9 mouse cellular contexts compared by ENCODE assay signal in genomic region chr11:58235152-58235551, GRCm38 (mm10). TPM values are rescaled to one million over a fixed set of nuclear protein-coding genes. Genes with fewer than 3 reads are reported as not detected.
DNase-seq lines count a peak whose midpoint lies in the region; ATAC-seq lines count a peak whose summit lies in the region.
"Had no signal": no experiment of that assay in that cellular context is flagged by ENCODE, and none has a peak within 500 bp of the region (broad histone marks: within the 10 kb centered on the region; RNA-seq: fewer than 3 reads in every experiment).

No protein-coding gene starts in this region.

- peak; percentile 78 for ATAC-seq in neutrophil, adult 5-6 weeks (ENCODE audit: extremely low read depth, insufficient number of reproducible peaks, low FRiP score, poor library complexity, severe bottlenecking)

- DNase-seq in heart, adult 11 months, result peak; percentile 85
- no peak for DNase-seq in heart, adult 8-10 months (ENCODE audit: low spot score)
- DNase-seq in A20 (ENCODE audit: low read depth, low spot score) (peak; percentile 81), ZHBTc4 (ENCODE audit: low read depth, low spot score) (peak; percentile 94)
- peak; percentile 48 for DNase-seq in kidney, postnatal 14 days
- no peak for DNase-seq in right cerebral cortex, postnatal 25 days
- no peak for DNase-seq in right cerebral cortex, adult 18-20 months

RNA-seq across cellular contexts. Expression of gene Irgm2, which starts 35.7 kb away (rescaled TPM):
- total RNA-seq in heart, adult 8-10 months (2022), result 10 to 100 TPM; 10.8 to 11.6 (median 11.5) TPM
- 53.7 and 66.7 TPM in 2 replicates for total RNA-seq in neutrophil, adult 5-6 weeks (2017)

RNA-seq across cellular contexts. Expression of gene Igtp, which starts 35.8 kb away (rescaled TPM):
- total RNA-seq in heart, adult 8-10 months (2022), result 10 to 100 TPM in 2 of 4 experiments, 1 to 10 TPM in 2; 8.5 to 10.9 (median 9.5) TPM
- 43.5 and 46.2 TPM in 2 replicates for total RNA-seq in neutrophil, adult 5-6 weeks (2017)

RNA-seq across cellular contexts. Expression of gene 4930438A08Rik, which starts 39.4 kb away (rescaled TPM):
- not detected for total RNA-seq in heart, adult 8-10 months (2022)
- 0.98 TPM in 1 of 2 replicates, not detected in the other for total RNA-seq in neutrophil, adult 5-6 weeks (2017)
- total RNA-seq: layer of hippocampus, postnatal 25 days had no signal

Comparison
In these comparisons a context has a peak if more than half of its experiments do, and no peak if none do; other contexts are left out.
1. DNase-seq: peak in heart, adult 11 months (single experiment), A20 (single experiment), ZHBTc4 (single experiment) and kidney, postnatal 14 days (single experiment); none in heart, adult 8-10 months (single experiment), right cerebral cortex, postnatal 25 days (single experiment) and right cerebral cortex, adult 18-20 months (single experiment).